Mouse (Mus musculus) T-helper 17 cell (primary cell): ENCODE results near the gene Brinp3.

Source experiments
- in situ Hi-C, 2 experiments: fragments of 300-600 bp; cut with MboI, MseI; formaldehyde crosslinking; loops; 1 replicate in 1 of 2; 2 replicates in 1 of 2; pipeline ENCODE4 v1.15.1; 2025; ENCODE audit warnings: high pct_unique_total_duplicates in 2 of 2

Brinp3 gene

DNA sequence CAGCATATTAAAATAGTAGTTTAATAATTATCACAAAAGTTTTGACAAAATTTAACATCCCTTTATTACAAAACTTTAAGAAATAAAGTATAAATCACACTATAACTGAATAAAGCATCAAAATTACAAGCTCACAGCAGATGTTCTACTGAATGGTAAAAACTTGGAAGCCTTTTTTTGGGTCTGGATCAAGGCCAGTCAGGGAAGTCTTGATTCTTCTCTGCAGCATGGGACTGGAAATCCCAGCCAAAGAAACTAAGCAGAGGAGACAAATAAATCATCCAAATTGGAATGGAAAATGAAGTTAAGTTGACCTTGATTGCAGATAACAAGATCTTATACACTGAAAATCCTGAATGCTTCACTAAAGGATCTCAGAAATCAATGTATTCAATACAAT lies 298.3 kb downstream of the Brinp3 start:
- in situ Hi-C loops = no loop called here

DNA sequence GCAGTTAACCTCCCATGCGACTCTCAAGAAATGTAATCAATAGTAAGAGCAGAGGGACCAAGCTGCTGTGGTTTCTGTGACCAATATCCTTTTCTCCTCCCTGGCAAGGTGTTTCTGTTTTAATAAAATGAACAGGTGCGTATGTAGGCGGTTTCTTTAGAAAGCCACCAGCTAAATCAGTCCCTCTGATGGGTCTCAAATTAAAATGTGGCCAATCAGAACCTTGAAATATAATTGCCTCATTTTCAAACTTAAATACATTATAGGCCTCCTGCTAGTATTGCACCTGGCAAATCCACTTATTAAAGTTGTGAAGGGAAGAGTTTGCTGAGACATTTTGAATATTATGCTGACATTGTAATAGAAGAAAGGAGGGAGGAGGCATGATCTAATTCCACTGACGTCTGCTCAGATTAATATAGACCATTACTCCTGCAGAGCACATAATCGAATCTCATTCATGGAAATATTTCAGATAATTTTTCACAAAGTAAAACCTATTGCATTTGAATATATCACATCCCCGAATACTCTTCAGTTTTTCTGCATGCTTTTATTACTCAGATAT lies 305.5 kb downstream of the Brinp3 start:
- in situ Hi-C loops = loop anchor here in 1 of 2 experiments (5.0 kb wide), 1 partner anchor 167 kb away; no protein-coding TSS in a partner anchor

DNA sequence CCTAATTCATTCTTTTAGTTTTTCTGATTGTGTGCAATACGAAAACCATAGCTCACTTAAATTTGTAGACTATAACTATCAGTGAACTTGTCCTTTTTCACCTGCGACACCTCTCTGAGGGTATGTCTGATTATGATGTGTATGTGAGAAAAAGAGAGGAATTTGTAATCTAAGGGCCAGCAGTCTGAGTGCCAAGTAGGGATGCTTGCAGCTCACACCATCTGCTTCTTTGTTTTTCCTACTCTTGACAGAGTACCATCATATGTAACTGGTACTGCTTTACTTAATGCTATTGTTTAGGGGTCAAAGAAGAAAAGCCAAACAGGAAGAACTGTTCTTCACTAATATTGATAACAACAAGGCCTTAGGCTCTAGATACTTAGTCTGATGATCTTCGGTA lies 307.3 kb downstream of the Brinp3 start:
- in situ Hi-C loops = loop anchor here in 1 of 2 experiments (5.0 kb wide), 1 partner anchor 165 kb away; no protein-coding TSS in a partner anchor

- in situ Hi-C loops = no loop called here
Measured at GRCm38 (mm10) chr1:146807765-146808164, 313.2 kb downstream of the Brinp3 start.

- in situ Hi-C loops = no loop called here
Measured at GRCm38 (mm10) chr1:146833888-146834287, 339.3 kb downstream of the Brinp3 start.

GRCm38 (mm10) chr1:146844087-146844486 lies 349.5 kb downstream of the Brinp3 start:
- in situ Hi-C loops = no loop called here

DNA sequence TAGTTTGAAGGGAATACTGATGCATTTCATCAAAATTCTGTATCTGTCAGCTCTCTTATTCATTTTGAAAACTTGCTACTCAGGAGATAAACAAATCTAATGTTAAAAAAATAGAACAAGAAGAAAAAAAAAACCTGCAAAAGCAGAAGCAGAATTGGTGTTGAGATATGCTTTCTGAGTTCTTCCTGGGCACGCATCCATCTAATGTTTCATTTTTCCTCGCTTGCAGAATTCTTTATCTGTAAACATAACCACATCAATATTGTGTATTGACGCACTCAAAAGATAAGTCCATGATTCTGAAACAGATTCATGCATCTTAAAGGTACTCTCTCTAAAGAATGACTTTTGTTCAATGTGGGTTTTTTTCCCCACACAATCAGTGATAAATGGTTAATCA lies 354.3 kb downstream of the Brinp3 start:
- in situ Hi-C loops = no loop called here

DNA sequence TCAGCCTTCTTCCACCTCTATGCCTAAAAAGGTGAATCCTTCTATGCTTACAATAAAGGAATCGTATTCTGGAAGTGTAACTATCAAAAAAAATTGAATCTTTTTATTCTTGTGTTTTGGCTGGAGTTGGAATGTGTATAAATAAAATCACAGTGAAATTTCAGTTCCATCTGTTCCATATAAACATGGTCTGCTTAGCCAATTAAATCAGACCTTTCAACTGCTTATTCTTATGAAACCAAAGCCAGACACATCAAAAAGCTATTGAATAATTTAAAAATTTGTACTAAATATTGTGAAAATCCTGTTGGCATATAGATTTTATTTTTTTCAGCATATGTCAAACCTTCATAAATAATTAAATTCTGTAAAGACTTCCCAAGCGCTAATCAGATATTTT lies 355.6 kb downstream of the Brinp3 start:
- in situ Hi-C loops = no loop called here

GRCm38 (mm10) chr1:146898636-146899035 lies 404.1 kb downstream of the Brinp3 start:
- in situ Hi-C loops = no loop called here

- in situ Hi-C loops = no loop called here
Measured at GRCm38 (mm10) chr1:146901691-146902090, 407.1 kb downstream of the Brinp3 start.

DNA sequence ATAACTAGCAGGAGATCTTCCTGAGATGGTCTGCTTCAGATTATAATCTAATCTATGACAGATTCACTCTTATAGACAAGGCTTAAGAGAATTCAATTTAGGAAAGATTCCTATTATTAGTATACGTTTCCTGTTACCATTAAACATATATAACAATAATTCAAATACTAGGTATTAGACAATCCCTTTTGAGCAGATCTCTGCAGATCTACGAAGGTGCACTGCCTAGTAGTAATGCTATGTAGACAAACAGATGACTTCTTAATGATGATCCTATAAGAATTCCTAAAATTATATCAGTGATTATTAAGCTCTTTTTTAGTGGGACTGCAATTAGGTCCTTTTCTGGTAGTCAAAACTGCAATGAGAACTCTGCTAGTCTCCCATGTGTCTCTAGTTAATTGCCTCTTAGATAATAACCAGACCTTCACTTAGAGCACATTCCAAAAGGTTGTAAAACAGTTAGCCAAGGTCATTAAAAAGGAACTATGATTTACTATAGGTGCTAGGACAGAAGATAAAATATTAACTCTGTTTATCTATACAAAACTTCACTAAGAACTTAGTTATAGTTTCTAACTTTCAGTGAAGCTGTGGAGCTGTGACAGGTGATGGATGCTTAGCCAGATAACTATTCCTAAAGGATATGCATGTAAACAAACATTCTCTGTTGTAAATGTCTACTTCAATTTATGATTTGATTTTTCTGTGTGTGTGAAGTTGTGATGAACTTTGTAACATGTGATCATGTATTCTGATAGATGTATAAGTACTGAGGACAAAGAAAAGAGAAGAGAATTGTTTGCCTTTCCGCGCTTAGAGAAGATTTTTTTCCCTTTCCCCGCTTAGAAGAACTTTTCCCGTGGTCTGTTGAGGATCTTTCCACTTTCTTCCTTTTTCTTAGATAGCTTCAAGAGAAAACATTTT lies 445.2 kb downstream of the Brinp3 start:
- in situ Hi-C loops = no loop called here
